Mouse (Mus musculus) T-helper 1 cell (primary cell): ENCODE data around the gene Tdrd12.
"Not testable (repeated sequence)": the region's sequence is repeated elsewhere in the genome, so short reads cannot be mapped to it uniquely, and the experiment has no call there.

Experiments
- in situ Hi-C: fragments of 300-600 bp; cut with MboI, MseI; formaldehyde crosslinking; loops from one replicate; pipeline ENCODE4 v1.15.1; 2025; ENCODE audit warnings: high pct_unique_total_duplicates

Gene Tdrd12

DNA sequence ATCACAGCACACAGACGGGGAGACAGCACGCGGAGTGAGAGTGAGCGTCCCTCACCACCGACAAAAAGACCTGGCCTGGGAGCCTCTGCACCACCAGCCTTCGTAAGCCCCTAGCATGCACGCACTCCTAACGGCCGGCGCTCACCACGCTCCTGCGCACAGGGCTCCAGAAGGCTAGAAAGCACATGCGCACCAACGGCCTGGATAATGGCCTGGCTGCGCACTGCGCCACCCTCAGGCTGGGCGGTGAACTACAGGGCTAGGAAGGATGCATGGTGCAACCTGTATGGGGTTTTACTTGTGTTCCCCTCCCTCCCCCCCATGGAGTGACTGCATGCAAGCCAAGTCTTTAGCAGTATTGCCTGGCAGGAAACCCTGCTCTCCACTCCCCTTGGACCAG is at the start of gene Tdrd12:
Gene Tdrd12 (minus strand): TSS at position 184 of the 400 bp plus-strand sequence.
- in situ Hi-C loops, result no loop called here

DNA sequence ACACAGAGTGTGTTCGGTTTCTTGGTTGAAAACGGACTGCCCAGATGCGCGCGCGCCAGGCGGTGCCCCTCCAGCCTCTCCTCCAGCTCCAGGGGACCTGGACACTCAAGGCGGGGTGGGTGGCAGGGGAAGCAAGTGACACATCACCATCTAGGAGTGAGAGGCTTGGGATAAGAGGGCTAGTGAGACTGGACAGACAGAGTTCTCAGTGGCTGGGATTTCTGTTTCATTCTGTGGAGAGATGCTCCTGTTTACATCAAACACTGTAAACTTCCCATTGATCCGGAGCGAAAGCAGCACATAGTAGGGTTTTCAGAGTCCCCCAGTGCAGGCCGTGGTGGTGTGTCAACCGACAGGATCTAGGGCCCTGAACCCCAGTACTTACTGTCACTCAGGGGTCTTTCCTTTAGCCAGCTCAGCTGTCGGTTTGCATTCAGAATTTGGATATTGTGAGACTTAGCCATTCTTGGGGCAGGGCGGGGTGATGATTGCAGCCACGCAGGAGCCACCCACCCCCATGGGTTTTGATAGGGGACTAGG is 49.4 kb upstream of the Tdrd12 start:
- in situ Hi-C loops, result no loop called here

DNA sequence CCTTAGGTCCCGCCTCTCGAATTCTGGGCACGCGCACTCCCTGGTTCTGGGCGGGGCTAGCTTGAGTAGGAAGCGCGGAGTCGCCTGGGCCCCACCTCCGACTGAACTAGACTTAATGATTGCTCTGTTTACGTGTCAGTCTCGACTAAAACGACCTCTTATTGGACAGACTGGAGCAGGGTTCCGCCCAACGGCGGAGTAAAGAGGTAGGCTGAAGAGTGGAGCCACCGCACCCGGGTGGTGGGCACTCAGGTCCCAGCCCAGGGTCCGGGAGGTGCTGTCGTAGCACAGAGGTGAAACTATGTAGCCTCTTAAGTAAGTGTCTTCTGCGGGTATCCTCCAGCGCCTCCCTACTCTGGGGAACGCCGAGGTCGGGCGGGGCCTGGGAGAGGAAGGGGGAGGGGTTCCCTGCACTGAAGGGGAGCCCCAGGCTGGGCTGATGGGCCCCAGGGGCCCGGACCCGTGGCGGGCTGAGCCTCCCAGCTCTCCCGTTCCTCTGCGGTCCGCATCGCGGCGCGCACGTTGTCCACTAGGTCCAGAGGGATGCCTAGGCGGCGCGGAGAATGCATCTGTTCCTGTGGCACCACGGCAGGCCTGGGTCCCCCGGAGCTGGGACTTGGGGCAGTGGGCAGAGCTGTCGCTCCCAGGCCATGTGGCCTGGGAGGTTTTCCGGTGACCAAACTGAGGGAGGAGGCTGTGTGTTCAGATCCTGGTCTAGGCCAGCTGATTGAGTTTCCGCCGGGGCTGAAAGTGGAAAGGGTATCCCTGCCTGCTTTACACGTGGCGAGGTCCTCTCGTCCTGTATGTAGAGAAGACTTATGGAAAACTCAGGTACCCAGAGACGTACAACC is 48.7 kb upstream of the Tdrd12 start, which contains the start of gene Ankrd27:
Gene Ankrd27 (plus strand): TSS at position 190 of the 851 bp plus-strand sequence.
- in situ Hi-C loops, result no loop called here

DNA sequence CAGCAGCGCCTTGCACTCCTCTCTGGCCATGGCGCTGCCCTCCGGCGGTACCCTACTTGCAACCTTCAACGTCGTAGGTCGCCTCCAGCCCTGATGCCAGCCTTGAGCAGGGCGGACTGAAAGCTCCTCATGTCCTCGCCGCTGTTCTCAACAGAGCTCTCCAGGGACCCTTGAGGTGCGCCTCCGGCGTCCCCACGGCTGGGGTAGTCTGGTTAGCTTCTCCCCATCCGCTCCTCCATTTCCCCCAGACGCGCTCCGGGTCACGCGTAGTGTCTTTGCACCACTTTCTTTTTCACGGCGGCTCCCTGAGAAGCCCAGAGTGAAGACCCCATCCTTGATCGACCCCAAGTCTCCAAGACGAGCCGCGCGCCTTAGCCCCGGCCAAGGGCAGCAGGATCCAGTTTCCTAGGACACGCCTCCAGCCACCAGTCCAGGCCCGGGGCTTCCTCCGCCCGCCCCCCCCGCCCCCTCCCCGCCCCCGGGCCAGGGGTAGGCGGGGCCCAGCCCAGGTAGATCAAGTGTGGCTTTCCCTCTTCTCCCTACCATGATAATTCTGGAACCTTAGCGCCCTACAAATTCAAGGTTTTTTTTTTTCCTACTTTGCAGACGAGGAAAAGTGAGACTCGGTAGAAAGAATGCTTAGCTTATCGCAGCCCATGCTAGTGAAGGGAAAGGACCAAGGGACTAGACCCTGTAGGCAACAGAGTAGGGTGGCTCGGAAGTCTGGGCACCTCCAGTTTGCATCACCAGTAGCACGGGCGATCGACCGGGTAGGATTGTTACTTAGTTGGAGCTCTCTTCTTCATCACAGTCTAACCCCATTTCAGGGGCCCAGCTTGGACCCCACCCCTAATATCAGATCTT is 47.9 kb upstream of the Tdrd12 start, which contains the start of gene Rgs9bp:
Gene Rgs9bp (minus strand): TSS at position 392 of the 864 bp plus-strand sequence.
- in situ Hi-C loops, result no loop called here

DNA sequence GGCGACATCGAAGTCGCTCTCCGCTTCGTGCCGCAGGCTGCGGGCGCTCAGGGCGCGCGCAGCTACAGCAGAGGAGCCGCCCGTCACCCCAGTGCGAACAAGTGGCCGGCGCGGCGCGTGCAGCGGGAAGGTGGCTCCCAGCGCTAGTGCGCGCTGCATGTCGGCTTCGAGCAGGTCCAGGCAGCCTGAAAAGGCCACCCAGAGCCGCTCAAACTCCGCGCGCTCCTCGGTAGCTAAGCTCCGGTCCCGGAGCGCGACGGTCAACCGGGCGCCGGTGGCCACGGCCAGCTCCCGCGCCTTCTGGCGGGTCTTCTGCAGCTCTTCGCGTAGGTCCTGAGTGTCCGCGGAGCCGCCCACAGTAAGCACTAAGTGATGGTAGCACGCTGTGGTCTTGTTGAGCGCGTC is 47.2 kb upstream of the Tdrd12 start:
- in situ Hi-C loops, result no loop called here

DNA sequence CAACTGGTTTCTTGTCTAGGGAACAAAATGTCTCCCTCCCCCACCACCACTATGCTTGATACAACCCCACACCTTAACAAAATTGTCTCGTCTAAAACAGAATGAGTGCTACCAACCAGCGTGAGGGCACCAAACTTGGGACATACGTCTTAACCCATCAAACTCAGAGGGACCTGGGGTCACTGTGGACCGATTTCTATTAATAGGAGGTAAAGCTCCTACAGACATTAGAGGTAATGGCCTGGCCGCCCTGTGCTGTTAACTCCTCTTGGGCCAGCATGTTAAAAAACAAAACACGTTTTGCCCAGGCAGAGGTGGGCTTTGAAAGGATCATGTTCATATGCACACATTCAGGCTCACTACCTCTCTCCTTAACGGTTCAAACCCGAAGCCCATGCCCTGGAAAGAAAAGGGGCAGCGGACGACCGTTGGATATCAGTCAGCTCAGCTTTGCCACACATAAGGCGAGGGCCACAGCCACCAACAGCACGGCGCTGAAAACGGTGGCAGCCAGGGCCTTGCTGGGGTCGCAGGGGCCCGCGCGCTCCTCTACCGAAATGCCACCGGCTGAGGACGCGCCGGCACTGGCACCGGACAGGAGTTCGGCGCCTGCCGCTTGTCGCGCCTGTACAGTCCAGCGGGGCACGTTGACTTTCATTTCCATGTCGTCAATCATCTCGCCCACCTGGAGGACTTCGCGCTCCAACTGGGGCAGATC is 46.7 kb upstream of the Tdrd12 start:
- in situ Hi-C loops, result no loop called here

DNA sequence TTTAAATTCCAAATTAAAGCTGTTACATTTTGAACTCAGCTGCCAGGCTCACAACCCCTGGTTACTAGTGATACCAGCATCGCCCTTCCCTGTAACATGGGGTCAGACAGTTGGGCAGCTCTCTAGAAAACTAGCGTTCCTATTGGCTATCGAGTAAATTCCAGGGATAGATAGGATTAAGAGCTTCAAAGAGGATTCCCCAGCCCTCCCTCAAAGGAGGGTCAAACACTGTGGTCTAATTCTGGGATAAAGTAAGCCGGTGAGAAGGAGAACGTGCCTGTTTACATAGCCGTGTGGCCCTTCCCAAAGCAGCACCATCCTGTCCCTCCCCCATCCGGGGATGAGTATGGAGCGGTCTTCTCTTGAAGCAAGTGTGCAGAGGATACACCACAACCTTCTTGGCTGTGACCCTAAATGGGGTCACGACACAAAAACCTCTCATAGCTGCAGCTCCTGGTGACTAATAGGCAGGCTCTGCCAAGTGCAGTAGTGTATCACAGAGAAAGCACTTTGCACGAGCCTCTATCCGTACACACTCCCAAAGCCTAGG is 46.0 kb upstream of the Tdrd12 start:
- in situ Hi-C loops, result no loop called here

DNA sequence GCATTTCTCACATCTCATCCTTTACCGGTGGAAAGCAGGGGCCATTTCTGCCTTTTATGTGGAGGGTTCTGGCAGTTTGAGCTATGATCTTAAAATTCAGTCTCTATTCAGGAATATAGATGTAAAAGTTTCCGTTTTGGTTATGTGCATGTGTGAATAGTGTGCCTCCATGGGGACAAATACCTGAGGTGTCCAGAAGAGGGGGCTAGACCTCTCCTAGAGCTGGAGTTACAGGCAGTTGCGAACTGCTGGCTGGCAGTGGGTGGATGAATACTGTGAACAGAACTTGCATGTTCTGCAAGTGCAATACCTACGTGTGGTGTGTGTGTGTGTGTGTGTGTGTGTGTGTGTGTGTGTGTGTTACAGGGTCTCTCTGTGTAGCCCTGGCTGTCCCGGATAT is 45.2 kb upstream of the Tdrd12 start:
- in situ Hi-C loops, result no loop called here

DNA sequence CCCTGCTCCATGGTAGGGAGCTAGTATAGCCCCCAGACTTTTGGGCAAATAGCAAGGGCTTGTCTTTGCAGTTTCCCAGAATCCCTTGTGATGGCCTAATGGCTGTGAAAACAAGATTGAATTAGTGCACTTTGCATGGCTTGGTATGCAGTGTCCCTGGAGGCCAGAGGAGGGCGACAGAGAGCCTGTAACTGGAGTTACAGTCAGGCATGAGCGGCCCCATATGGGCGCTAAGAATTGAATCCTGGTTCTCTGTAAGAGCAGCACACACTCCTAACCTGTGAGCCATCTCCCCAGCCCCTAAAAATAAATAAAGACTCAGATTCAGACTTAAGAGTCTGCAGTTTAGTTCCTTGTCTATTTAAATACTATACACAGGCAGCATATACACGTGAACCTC is 42.3 kb upstream of the Tdrd12 start:
- in situ Hi-C loops, result no loop called here

DNA sequence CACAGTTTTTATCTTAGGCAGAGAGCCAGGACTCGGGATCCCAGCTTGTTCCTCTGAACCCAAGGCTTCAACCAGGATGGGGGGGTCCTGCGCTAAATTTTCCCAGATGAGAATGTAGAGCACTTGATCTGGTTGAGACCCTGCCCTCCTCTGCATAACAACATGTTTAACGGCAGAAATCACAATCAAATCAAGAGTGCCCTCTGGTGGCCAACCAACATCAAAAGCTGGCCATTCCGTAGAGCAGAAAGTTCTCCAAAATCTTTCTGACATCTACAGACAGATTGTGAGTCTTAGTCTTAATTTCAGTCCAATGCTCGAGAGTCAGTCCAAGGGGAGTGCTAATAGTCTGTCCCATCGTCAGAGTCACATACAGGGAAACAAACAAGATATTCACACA is 33.3 kb upstream of the Tdrd12 start:
- in situ Hi-C loops, result not testable (repeated sequence)

DNA sequence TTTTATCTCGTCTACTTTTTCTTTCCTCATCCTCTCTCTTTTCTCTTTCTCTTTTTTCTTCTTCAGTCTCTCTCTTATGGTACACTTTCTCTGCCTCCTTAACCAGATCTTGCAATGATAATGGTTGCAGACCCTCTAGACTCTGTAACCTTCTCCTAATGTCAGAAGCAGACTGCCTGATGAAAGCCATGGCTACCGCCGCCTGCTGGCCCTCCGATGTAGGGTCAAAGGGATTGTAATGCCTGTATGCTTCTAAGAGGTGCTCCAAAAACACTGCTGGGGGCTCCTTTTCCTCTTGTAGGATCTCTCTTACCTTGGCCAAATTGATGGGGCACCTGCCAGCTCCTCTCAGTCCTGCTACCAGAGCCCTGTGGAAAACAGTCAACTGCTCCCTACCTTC is 32.2 kb upstream of the Tdrd12 start:
- in situ Hi-C loops, result not testable (repeated sequence)

DNA sequence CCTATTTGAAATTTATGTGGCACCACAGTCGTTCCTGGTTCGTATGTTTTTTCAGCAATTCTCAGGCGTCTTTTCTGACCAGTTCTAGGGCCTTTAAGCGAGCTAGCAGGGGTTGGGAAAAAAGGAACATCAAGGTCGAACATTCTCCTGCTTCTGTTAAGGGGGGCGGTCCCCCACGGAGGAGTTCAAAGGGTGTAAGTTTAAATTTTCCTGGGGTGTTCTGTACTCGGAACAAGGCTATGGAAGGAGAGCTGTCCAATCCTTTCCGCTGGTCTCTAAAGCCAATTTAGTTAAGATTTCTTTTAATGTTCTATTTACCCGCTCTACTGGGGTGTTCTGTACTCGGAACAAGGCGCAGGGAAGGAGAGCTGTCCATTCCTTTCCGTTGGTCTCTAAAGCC is 28.4 kb upstream of the Tdrd12 start:
- in situ Hi-C loops, result not testable (repeated sequence)

DNA sequence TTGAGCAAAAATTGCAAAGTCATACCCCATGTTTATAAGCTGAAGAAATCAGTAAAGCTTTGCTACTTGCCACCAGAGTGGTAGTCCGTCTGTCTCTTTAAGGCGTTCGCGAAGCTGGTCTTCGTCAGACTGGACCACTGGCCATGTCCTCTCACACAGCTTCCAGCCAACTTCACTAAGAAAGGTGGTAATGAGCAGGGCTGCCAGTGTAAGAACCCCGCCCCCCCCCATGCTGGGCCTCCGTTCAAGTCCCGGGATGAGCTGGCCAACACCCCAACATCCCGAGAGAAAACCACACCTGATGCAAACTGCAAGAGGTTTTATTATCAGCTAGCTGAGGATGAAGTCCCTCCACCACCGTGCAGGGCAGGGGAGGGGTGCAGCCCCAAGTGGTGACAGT is 27.3 kb upstream of the Tdrd12 start:
- in situ Hi-C loops, result not testable (repeated sequence)

DNA sequence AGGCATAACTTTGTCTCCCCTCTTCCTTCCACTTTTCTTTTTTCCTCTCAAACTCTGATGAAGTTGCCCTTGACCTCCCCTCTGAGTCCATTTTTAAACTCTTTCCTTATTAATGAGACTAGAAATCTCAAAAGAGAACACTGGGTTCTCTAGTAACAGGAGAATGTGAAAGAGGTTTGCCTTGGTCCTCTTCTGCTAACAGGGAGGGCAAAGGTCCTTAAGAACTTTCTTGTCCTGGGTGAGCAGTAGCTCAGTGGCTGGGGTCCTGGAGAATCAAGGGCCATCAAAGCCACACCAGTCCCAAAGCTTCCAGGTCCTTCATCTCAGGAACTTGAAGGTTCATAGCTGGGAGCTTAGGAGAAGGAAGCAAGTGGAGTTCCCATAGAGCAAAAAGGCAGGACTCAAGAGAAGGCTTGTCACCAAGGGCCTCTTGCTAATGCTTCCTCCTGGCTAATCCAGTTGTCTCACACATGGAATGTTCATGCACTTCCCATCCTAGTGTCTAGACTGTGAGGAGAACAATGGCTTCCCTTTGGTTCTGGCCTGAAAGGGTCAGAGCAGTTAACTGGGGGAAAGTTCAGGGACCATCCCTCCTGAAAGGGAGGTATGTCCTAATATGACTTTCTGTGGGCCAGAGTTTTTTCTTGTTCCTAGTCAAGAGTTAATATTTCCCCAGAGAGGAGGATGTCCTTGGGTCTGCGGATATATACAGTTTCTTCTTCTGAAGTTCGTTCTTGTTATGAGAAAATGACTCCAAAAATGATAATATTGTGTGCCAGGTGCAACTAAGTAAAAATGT is 26.7 kb upstream of the Tdrd12 start:
- in situ Hi-C loops, result no loop called here

DNA sequence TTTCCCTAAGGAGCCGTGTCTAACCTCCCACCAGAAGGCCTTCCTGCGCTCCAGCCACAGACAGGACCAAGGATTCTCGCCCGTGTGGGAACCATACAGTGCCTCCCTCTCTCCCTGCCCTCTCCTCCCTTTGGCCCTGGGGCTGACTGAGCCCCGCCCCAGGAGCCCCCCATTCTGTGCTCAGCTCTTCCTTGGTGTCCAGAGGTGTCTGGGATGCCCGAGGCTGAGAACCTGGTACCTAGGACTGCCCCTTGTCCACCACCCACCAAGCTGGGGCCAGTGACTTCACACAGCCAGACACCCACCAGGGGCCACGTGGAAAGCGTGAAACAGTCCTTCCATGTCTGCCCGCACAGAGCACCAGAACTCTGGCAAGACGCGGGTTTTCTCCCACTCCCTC is 25.5 kb upstream of the Tdrd12 start:
- in situ Hi-C loops, result no loop called here

DNA sequence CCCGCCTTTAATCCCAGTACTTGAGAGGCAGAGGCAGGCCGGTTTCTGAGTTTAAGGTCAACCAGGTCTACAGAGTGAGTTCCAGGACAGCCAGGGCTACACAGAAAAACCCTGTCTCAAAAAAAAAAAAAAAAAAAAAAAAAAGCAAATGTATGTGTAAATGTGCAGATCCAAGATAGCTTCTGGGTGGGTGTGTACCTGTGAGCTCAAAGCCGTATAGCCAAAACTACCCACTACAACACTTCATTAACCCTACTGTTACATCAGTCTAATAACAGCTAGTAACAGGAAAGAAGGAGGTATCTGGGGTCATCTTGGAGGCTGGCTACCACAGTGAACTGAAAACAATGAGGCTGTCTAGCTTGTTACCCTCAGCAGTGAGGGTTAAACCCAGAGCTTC is 22.3 kb upstream of the Tdrd12 start:
- in situ Hi-C loops, result no loop called here

DNA sequence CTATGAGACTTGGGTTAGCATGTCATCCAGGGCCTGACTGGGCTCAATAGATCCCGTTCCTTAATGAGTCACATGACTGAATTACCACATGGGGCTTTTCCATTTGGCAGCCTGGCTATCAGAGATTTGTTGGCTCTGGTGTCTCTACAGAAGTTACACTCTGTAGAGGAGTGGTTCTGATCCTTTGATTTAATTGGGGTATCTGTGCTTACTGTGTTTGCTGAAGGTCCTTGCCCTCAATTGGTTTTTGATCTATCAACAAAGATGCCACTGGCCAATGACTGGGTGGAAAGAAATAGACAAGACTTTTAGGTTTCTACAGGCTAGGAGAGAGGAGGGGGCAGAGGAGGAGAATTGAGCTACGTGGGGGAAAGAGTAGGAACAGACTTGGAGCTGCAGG is 21.1 kb upstream of the Tdrd12 start:
- in situ Hi-C loops, result no loop called here

DNA sequence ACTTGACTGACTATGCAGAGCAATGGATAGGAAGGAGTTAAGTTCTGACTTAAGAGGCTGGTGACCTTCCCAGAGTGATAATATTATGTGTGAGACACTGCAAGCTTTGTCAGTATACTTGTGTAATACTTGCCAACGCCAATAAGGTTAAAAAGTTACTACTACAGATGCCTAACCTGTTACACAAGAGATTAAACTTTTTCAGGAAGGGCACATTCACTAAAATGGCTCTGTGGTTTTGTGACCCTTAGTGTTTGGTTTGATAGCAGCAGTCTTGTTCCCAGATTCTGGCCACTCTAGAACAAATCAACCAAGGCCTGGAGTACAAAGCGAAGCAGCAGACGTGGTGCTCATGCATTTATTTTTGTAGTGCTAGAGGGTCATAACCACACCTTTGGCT is 20.0 kb upstream of the Tdrd12 start:
- in situ Hi-C loops, result no loop called here

DNA sequence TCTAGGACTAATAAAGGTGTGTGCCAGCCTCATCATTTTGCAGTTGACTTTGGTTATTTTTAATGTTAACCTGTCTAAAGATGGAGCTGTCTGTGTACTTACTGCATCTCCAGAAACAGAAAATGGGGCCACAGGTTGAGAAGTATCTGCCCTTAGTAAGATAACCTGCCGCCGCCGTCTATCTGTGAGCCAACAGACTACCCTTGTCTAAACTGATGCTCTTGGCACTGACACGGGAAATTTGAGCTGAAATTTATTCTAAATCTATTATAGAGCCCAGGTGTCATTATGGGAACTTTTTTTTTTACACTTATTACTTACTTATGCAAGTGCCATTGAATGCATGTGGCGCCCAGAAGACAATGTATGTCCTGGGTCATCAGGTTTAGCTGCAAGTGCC is 19.4 kb upstream of the Tdrd12 start:
- in situ Hi-C loops, result no loop called here

DNA sequence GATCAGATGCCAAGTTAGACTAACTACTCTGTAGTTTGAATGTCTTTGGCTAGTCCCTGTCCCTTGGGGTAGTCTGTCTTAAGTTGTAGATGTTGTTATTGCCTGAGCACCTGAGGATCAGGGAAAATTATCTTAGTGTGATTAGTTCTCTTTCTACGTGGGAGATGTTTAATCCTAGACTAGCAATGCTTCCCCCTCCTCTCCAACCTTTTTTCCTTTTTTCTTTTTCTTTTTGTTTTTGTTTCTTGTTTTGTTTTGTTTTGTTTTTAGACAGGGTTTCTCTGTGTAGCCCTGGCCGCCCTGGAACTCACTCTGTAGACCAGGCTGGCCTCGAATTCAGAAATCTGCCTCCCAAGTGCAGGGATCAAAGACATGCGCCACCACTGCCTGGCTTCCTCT is 18.7 kb upstream of the Tdrd12 start, which contains the start of gene Nudt19:
Gene Nudt19 (minus strand): TSS at position 100 of the 399 bp plus-strand sequence.
- in situ Hi-C loops, result no loop called here
